Mouse (Mus musculus) forebrain, embryonic 11.5 days (tissue): ENCODE results near the gene Fzd10. TPM values are rescaled to one million over a fixed set of nuclear protein-coding genes. Genes with fewer than 3 reads are reported as not detected.

Source experiments
- ATAC-seq: fragments of 200-750 bp; cut with Nextera tagmentation; replicated peaks from 2 replicates; pipeline ENCODE4 v1.8.0; 2017; ENCODE audit warnings: moderate TSS enrichment; ENCODE audit not compliant: low FRiP score
- DNase-seq: peaks from one replicate; pipeline ENCODE4 v3.0.0-alpha.2; 2017; ENCODE audit warnings: low spot score
- H3K27ac ChIP-seq: fragments of 300-500 bp; sonication (generic); 2 replicates; pipeline ENCODE4 v1.5.1; 2014; ENCODE audit warnings: low read depth, low read length
- H3K27me3 ChIP-seq: fragments of 300-500 bp; sonication (generic); 2 replicates; pipeline ENCODE4 v1.6.1; 2014; ENCODE audit warnings: mild to moderate bottlenecking, low read length, mixed read lengths; ENCODE audit not compliant: control insufficient read depth, insufficient read depth
- H3K36me3 ChIP-seq: fragments of 300-500 bp; sonication (generic); 2 replicates; pipeline ENCODE4 v1.6.1; 2014; ENCODE audit warnings: mild to moderate bottlenecking, low read length, moderate library complexity, mixed read lengths; ENCODE audit not compliant: control insufficient read depth, insufficient read depth
- H3K4me1 ChIP-seq: fragments of 300-500 bp; sonication (generic); replicated peaks from 2 replicates; pipeline ENCODE4 v1.6.1; 2014; ENCODE audit warnings: low read length, mixed read lengths; ENCODE audit not compliant: control insufficient read depth, insufficient read depth
- H3K4me2 ChIP-seq: fragments of 300-500 bp; sonication (generic); 2 replicates; pipeline ENCODE4 v1.6.1; 2014; ENCODE audit warnings: low read depth, mild to moderate bottlenecking, low read length, moderate library complexity, mixed read lengths; ENCODE audit not compliant: severe bottlenecking
- H3K4me3 ChIP-seq: fragments of 300-500 bp; sonication (generic); 2 replicates; pipeline ENCODE4 v1.5.1; 2014; ENCODE audit warnings: low read depth, low read length
- H3K9ac ChIP-seq: fragments of 300-500 bp; sonication (generic); 2 replicates; pipeline ENCODE4 v1.6.1; 2014; ENCODE audit warnings: low read length
- H3K9me3 ChIP-seq: fragments of 300-500 bp; sonication (generic); 2 replicates; pipeline ENCODE4 v1.6.1; 2016; ENCODE audit warnings: low read length, mixed read lengths; ENCODE audit not compliant: control insufficient read depth
- WGBS: fragments of 180-500 bp; shearing (Covaris S2); extraction: QIAGEN DNeasy Blood & Tissue Kit; methylation state at CpG from one replicate; pipeline ENCODE4 v1.1.7; 2014; 5-methylcytosine and 5-hydroxymethylcytosine counted together
- polyA plus RNA-seq: library from polyadenylated mRNA; unstranded; fragments of >200 nt; fragmentation: Nextera tagmentation; extraction: Ambion mirVana; gene quantifications from 2 replicates; pipeline ENCODE4 v1.2.1, GENCODE M21; 2014

The Fzd10 gene
- polyA plus RNA-seq, 1 experiment from 2014 or later, result 6.1 TPM

DNA sequence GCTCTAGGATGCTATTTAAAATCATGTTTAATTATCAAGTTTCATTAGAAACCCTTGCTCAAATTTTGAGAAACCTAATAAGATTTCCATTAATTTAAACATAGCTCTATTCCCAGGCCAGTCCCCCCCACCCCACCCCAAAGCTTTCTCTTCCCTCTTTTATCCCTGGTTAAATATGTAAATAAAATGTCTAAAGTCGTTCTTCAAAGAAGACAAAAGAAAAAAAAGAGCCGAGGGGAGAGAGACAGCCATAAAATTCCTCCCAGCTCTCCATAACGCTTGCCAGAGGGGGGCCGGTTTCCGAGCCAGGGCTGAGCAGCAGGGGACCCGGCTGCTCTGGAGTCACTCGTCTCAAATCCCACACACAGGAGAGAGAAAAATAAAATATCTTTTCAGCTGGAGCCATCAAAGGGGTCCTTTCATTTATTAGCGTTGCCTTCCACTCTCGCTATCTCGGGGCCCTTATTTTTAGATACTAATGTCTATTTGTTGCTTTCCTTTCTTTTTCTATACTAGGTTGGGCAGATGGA is 2.4 kb upstream of the Fzd10 start:
- no peaks in the 10 kb centered on the region; the same call in 1 of the 2 replicates for H3K9me3 ChIP-seq
- DNase-seq, result no peak
- WGBS, result under 1% methylated on average over 10 of the region's 10 CpGs
- H3K9ac ChIP-seq, result no peak overlapping the region; the same call in 1 of the 2 replicates
- H3K4me3 ChIP-seq, result peak overlapping the region; percentile 55; the same call in 1 of the 2 replicates
- ATAC-seq, result no peak
- no peaks in the 10 kb centered on the region for H3K36me3 ChIP-seq
- H3K27ac ChIP-seq, result no peak overlapping the region
- H3K4me2 ChIP-seq, result peak overlapping the region; percentile 3; the same call in 1 of the 2 replicates
- H3K4me1 ChIP-seq, result peaks cover 34% of the 10 kb centered on the region
- H3K27me3 ChIP-seq, result peaks cover 89% of the 10 kb centered on the region

DNA sequence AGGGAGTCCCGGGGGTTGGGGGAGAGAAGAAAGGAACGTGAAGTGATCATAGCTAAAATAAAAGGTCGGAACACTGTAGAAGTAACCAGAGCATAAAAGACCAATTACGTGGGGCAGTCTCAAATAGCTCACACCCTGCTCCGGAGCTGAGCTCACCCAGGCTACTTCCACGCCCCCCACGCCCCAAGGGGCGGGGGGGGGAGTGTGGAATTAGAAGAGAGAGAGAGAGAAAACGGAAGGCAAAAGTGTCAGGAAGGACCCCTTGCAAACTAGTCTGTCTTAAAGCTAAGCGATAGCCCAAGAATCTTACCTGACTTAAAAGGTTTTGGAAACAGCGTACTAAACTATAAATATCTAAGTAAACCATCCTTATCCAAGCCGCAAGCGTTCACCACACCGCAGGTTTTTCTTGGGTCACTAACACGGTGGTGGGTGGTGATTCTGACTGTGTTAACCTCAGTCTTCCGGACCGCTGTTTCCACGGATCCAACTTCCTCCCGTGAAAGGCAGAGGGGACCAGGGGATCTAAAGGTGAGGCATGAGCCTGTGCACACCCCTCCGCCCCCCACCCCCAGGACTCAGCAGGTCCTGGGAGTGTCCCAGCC is 1.8 kb upstream of the Fzd10 start:
- Histone ChIP-seq H3K4me1 (peaks cover 35% of the 10 kb centered on the region), H3K27me3 (peaks cover 87% of the 10 kb centered on the region), H3K4me2 (peak overlapping the region; percentile 89), H3K9ac (peak overlapping the region; percentile 45), H3K4me3 (peak overlapping the region; percentile 55), H3K9me3 (no peaks in the 10 kb centered on the region; the same call in 1 of the 2 replicates), H3K36me3 (no peaks in the 10 kb centered on the region), H3K27ac (no peak overlapping the region)
- ATAC-seq (no peak), DNase-seq (no peak)
- WGBS, result under 1% methylated on average over 20 of the region's 20 CpGs

DNA sequence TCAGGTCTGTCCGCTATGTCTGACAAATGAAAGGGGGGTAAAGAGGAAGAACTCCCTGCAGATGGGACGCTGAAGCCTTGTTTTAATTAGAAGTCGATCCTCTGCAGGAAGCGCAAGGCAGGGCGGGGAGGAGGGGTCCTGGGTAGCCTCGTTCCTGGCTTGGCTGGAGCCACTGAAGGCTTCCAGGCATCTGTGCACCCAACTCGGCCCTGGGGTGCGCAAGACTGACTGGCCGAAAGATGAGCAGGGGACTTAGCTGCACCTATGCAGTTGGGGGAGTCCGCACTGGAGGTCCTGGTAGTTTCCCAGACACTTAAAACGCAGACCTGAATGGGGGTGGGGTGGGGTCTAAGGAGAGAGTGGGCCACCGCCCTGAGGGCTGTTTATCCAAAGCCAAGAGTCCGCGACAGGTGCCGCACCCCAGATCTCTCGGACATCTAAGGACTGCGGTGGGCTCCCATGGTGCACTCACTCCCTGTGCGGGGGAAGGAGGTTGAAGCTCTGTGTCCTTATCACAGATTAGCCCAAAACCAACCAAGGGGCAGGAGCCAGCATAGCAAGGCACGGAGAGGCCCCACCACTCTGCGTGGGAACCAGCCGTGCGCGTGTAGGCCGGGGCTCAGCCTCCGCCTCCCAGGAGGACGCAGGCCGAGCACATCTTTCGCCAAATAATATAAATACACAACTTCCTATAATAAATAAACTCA is 1.1 kb upstream of the Fzd10 start:
- ATAC-seq (peak; percentile 8; the same call in 1 of the 2 replicates), DNase-seq (peak; percentile 75)
- peaks cover 87% of the 10 kb centered on the region for H3K27me3 ChIP-seq
- no peaks in the 10 kb centered on the region; the same call in 1 of the 2 replicates for H3K9me3 ChIP-seq
- peak overlapping the region; percentile 89 for H3K4me2 ChIP-seq
- peaks cover 35% of the 10 kb centered on the region for H3K4me1 ChIP-seq
- H3K9ac ChIP-seq, result peak overlapping the region; percentile 45
- H3K4me3 ChIP-seq, result peak overlapping the region; percentile 55
- H3K36me3 ChIP-seq, result no peaks in the 10 kb centered on the region
- no peak overlapping the region for H3K27ac ChIP-seq
- WGBS, result under 1% methylated on average over 28 of the region's 28 CpGs

GRCm38 (mm10) chr5:128601036-128602019 is 684 bp downstream of the Fzd10 start:
- peaks cover 31% of the 10 kb centered on the region for H3K4me1 ChIP-seq
- peak; percentile 26 for ATAC-seq
- H3K27me3 ChIP-seq, result peaks cover 84% of the 10 kb centered on the region

GRCm38 (mm10) chr5:128603693-128604092 is 3.0 kb downstream of the Fzd10 start:
- DNase-seq (no peak), ATAC-seq (no peak)
- Histone ChIP-seq H3K4me2 (peak overlapping the region; percentile 89), H3K9me3 (no peaks in the 10 kb centered on the region; the same call in 1 of the 2 replicates), H3K9ac (no peak overlapping the region), H3K27me3 (peaks cover 88% of the 10 kb centered on the region), H3K4me1 (peaks cover 27% of the 10 kb centered on the region), H3K27ac (no peak overlapping the region), H3K4me3 (peak overlapping the region; percentile 55; the same call in 1 of the 2 replicates), H3K36me3 (no peaks in the 10 kb centered on the region)
- 4% methylated on average over 1 of the region's 1 CpGs for WGBS

More at GRCm38 (mm10) chr5:128601036-128602019, 684 bp downstream of the Fzd10 start:
- H3K36me3 ChIP-seq, result no peaks in the 10 kb centered on the region
- H3K27ac ChIP-seq, result peak overlapping the region; percentile 83
- WGBS, result under 1% methylated on average over 84 of the region's 87 CpGs
- H3K4me2 ChIP-seq, result peak overlapping the region; percentile 89
- no peak for DNase-seq
- peak overlapping the region; percentile 55 for H3K4me3 ChIP-seq
- no peaks in the 10 kb centered on the region; the same call in 1 of the 2 replicates for H3K9me3 ChIP-seq
- H3K9ac ChIP-seq, result peak overlapping the region; percentile 61

GRCm38 (mm10) chr5:128606596-128606995 is 6.0 kb downstream of the Fzd10 start:
- Histone ChIP-seq H3K9ac (no peak overlapping the region), H3K4me1 (peaks cover 11% of the 10 kb centered on the region), H3K27ac (no peak overlapping the region), H3K9me3 (no peaks in the 10 kb centered on the region; the same call in 1 of the 2 replicates), H3K27me3 (peaks cover 70% of the 10 kb centered on the region), H3K4me2 (peak overlapping the region; percentile 29; the same call in 1 of the 2 replicates), H3K36me3 (no peaks in the 10 kb centered on the region), H3K4me3 (no peak overlapping the region)
- no peak for DNase-seq
- WGBS, result 7% methylated on average over 14 of the region's 14 CpGs
- no peak for ATAC-seq

DNA sequence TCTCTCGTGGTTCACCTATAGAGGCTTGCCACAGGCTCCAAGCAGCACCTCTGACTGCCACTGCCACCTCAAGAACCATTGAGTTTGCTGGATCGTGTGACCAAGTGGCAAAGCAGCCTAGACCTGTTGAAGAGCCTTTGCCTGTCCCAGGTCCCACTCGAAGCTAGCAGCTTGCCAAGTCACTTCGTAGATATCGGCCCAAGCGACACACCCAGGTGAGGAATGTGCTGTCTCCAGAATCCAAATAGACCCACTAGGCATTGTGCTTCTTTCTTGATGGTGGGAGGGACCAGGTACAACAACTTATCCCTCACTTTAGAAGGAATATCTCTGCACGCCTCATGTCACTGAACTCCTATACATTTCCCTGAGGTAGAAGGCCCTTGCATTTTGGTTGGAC is 8.4 kb downstream of the Fzd10 start:
- Histone ChIP-seq H3K4me3 (no peak overlapping the region), H3K27ac (no peak overlapping the region), H3K27me3 (peaks cover 50% of the 10 kb centered on the region), H3K4me2 (no peak overlapping the region), H3K4me1 (peaks cover 3% of the 10 kb centered on the region), H3K9me3 (no peaks in the 10 kb centered on the region), H3K9ac (no peak overlapping the region), H3K36me3 (no peaks in the 10 kb centered on the region)
- 89% methylated on average over 7 of the region's 7 CpGs for WGBS
- ATAC-seq (no peak), DNase-seq (no peak)

- H3K27me3 ChIP-seq, result peaks cover 7% of the 10 kb centered on the region; the same call in 1 of the 2 replicates
- no peaks in the 10 kb centered on the region for H3K36me3 ChIP-seq
- no peak overlapping the region for H3K9ac ChIP-seq
- H3K4me2 ChIP-seq, result no peak overlapping the region
- H3K4me1 ChIP-seq, result peaks cover 4% of the 10 kb centered on the region; the same call in 1 of the 2 replicates
- no peak overlapping the region for H3K4me3 ChIP-seq
- ATAC-seq (no peak; the same call in 1 of the 2 replicates), DNase-seq (no peak)
- no peaks in the 10 kb centered on the region for H3K9me3 ChIP-seq
- H3K27ac ChIP-seq, result no peak overlapping the region
- 12% methylated on average over 9 of the region's 9 CpGs for WGBS
Measured at GRCm38 (mm10) chr5:128617621-128618020, 17.0 kb downstream of the Fzd10 start.
